Mouse (Mus musculus) limb, embryonic 13.5 days (tissue): Measurements from ENCODE around the gene Catsper2. TPM values are rescaled to one million over a fixed set of nuclear protein-coding genes. Genes with fewer than 3 reads are reported as not detected.

Experiments
- microRNA-seq: library from miRNA; unstranded; fragments of <30 nt; microRNA quantifications from one replicate; pipeline ENCODE4, GENCODE M21; 2016
- polyA plus RNA-seq: library from polyadenylated mRNA; unstranded; fragments of >200 nt; fragmentation: Nextera tagmentation; extraction: Ambion mirVana; gene quantifications from 2 replicates; pipeline ENCODE4 v1.2.1, GENCODE M21; 2015

The Catsper2 gene
- polyA plus RNA-seq, 1 experiment from 2014 or later: 3.0 TPM

Small RNAs within 50 kb of the gene (microRNA-seq; reads per million reads assigned to microRNA genes)
- gene Gm22953: not detected

Other genes starting within 250 kb of the Catsper2 start
- gene Tubgcp4, start 243.1 kb downstream of the Catsper2 start, polyA plus RNA-seq: 68.0 and 70.0 TPM in 2 replicates
- 10.1 and 10.5 TPM in 2 replicates for gene Zscan29, start 242.7 kb downstream of the Catsper2 start, polyA plus RNA-seq
- 89.9 and 99.6 TPM in 2 replicates for gene Trp53bp1, start 142.4 kb downstream of the Catsper2 start, polyA plus RNA-seq
- gene Map1a, start 124.2 kb downstream of the Catsper2 start, polyA plus RNA-seq: 3.1 and 4.5 TPM in 2 replicates
- 8.1 and 8.8 TPM in 2 replicates for gene Ppip5k1, start 58.4 kb downstream of the Catsper2 start, polyA plus RNA-seq
- 2.6 and 3.4 TPM in 2 replicates for gene Ckmt1, start 56.1 kb downstream of the Catsper2 start, polyA plus RNA-seq
- not detected in 2 replicates for gene Strc, start 26.6 kb downstream of the Catsper2 start, polyA plus RNA-seq
- gene Pdia3, start within 50 bp of the Catsper2 start, polyA plus RNA-seq: 760 and 810 TPM in 2 replicates
- 9.8 TPM in 2 replicates for gene Ell3, start 30.5 kb upstream of the Catsper2 start, polyA plus RNA-seq
- 513 and 546 TPM in 2 replicates for gene Serf2, start 35.4 kb upstream of the Catsper2 start, polyA plus RNA-seq
- 132 and 133 TPM in 2 replicates for gene Hypk, start 39.5 kb upstream of the Catsper2 start, polyA plus RNA-seq
- gene Serinc4, start 43.0 kb upstream of the Catsper2 start, polyA plus RNA-seq: 0.23 and 0.28 TPM in 2 replicates
- gene Mfap1b, start 60.3 kb upstream of the Catsper2 start, polyA plus RNA-seq: 63.9 and 67.0 TPM in 2 replicates
- 31.4 and 36.1 TPM in 2 replicates for gene Mfap1a, start 92.9 kb upstream of the Catsper2 start, polyA plus RNA-seq
- gene Wdr76, start 92.9 kb upstream of the Catsper2 start, polyA plus RNA-seq: 7.3 and 8.2 TPM in 2 replicates